Mouse (Mus musculus): ENCODE results near the gene Ppp1r1a. TPM values are rescaled to one million over a fixed set of nuclear protein-coding genes. Genes with fewer than 3 reads are reported as not detected.

Ppp1r1a gene
- polyA plus RNA-seq, 1 experiment, result not detected

DNA sequence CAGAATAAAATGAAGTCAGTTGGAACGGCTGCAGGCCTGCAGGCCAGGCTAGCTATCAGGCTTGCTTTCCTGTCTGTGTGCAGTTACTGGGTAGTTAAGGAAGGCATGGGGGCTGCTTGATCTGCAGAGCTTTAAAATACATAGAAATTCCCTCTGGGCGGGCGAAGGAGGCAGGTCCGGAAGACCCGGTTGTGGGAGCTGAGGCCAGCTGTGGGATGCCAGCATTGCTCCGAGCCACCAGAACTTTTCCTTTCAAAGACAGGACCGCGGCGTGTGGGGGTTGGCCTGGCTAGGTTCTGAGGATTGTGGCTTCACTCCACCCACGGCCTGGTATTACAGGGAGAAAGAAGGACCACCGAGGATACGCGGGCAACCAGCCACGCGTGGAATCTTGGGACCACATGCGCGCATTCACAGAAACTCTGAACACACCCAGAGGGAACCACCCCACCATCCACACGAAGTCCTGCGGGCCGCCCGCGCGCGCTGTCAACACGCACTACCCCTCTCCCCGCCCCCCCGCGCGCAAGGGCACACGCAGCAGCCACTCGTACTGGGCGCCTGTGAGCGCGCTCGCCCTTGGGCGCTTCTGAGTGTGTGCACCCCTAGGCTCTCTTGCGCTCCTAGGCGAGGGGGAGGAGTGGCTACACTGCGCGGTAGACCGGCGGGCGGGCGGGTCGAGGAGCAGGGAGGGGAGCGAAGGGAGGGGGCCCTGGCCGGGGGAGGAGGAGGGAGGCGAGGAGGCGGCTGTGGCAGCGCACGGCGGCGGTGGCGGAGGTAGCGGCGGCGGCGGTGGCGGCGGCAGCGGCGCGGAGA, 35.2 kb downstream of the Ppp1r1a start, which contains the start of gene Pde1b:
Pde1b (plus strand) TSS at position 600 of the 816 bp plus-strand sequence.
- TF ChIP-seq POLR2A (IDR thresholded peaks at IDR 0.05; ENCODE audit: insufficient read depth, low read depth, low read length) (peak; percentile 57), CTCF (IDR thresholded peaks at IDR 0.05; ENCODE audit: insufficient read depth, low read depth, low read length) (no peak)
- Histone ChIP-seq H3K4me1 (ENCODE audit: control insufficient read depth, insufficient read depth, low read length) (peaks cover 9% of the 10 kb centered on the region), H3K27ac (ENCODE audit: insufficient read depth, low read depth, low read length) (peak within 1 kb of the TSS; percentile 94), H3K4me3 (ENCODE audit: insufficient read depth, low read depth, low read length) (peak within 1 kb of the TSS; percentile 93)
- WGBS, result 2% methylated on average over 59 of the region's 63 CpGs

DNA sequence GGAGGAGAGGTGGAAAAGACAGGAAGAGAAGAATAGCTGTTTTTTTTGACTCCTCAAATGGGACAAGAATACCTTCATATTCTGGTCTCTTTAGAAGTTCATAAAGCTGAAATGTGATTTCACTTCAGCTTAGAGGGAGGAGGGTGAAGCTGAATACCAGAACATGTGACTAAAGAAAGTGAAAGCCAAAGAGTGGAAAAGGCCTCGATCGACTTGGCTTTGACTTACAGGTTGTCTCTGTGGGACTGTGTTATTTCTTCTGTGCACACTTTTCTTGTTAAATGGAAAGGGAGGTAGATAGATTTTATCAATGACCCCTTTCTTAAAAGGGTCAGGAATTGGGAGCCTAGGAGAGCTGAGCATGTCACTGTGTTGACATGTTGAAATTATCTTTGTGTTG, 36.6 kb downstream of the Ppp1r1a start:
- no peak overlapping the region for H3K4me3 ChIP-seq (ENCODE audit: insufficient read depth, low read depth, low read length)
- TF ChIP-seq CTCF (IDR thresholded peaks at IDR 0.05; ENCODE audit: insufficient read depth, low read depth, low read length) (no peak), POLR2A (IDR thresholded peaks at IDR 0.05; ENCODE audit: insufficient read depth, low read depth, low read length) (no peak)
- WGBS, result 51% methylated on average over 2 of the region's 2 CpGs
- peaks cover 9% of the 10 kb centered on the region for H3K4me1 ChIP-seq (ENCODE audit: control insufficient read depth, insufficient read depth, low read length)
- H3K27ac ChIP-seq (ENCODE audit: insufficient read depth, low read depth, low read length), result no peak overlapping the region

DNA sequence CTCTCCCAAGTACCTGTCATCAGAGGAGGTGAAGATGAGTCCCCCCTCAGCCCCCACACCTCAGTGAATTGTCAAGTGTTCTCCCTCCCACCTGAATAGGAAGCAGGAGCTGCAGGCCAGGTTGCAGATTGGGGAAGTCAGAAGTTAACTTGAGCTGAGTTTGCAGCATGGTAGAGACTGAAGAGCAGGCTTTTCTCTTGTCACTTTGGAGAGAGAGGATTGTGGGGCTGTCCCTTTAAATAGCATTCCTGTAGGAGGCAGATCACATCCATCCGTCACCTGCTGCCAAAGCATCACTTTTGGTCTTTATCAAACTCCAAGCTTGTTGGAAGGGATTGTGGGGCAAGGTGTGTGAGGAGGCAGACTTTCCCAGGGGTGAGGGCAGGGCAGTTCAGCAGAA, 37.1 kb downstream of the Ppp1r1a start:
- no peak overlapping the region for H3K4me3 ChIP-seq (ENCODE audit: insufficient read depth, low read depth, low read length)
- TF ChIP-seq POLR2A (IDR thresholded peaks at IDR 0.05; ENCODE audit: insufficient read depth, low read depth, low read length) (no peak), CTCF (IDR thresholded peaks at IDR 0.05; ENCODE audit: insufficient read depth, low read depth, low read length) (no peak)
- 81% methylated on average over 1 of the region's 1 CpGs for WGBS
- H3K4me1 ChIP-seq (ENCODE audit: control insufficient read depth, insufficient read depth, low read length), result peaks cover 9% of the 10 kb centered on the region
- H3K27ac ChIP-seq (ENCODE audit: insufficient read depth, low read depth, low read length), result no peak overlapping the region

DNA sequence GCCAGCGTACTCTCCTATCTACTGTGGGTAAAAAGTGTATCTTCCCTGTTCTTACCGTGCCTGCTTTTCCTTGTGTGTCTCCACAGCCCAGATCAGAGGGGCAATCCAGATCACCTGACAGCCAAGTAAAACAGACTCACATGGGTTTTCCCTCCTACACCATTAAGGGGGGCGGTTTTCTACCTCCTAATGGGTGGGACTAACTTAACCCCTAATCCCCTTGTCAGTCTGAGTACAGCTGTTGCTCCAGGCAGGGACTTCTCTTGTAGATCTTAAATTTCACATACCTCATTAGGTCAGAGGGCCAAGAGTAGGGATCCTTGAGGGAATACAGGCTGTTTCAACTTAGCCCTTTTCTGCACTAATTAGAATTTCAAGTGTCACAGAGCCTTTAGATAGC, 39.6 kb downstream of the Ppp1r1a start:
- Histone ChIP-seq H3K4me3 (ENCODE audit: insufficient read depth, low read depth, low read length) (no peak overlapping the region), H3K27ac (ENCODE audit: insufficient read depth, low read depth, low read length) (no peak overlapping the region), H3K4me1 (ENCODE audit: control insufficient read depth, insufficient read depth, low read length) (peaks cover 6% of the 10 kb centered on the region)
- 59% methylated on average over 3 of the region's 3 CpGs for WGBS
- TF ChIP-seq CTCF (IDR thresholded peaks at IDR 0.05; ENCODE audit: insufficient read depth, low read depth, low read length), result no peak
- no peak for TF ChIP-seq POLR2A (IDR thresholded peaks at IDR 0.05; ENCODE audit: insufficient read depth, low read depth, low read length)

DNA sequence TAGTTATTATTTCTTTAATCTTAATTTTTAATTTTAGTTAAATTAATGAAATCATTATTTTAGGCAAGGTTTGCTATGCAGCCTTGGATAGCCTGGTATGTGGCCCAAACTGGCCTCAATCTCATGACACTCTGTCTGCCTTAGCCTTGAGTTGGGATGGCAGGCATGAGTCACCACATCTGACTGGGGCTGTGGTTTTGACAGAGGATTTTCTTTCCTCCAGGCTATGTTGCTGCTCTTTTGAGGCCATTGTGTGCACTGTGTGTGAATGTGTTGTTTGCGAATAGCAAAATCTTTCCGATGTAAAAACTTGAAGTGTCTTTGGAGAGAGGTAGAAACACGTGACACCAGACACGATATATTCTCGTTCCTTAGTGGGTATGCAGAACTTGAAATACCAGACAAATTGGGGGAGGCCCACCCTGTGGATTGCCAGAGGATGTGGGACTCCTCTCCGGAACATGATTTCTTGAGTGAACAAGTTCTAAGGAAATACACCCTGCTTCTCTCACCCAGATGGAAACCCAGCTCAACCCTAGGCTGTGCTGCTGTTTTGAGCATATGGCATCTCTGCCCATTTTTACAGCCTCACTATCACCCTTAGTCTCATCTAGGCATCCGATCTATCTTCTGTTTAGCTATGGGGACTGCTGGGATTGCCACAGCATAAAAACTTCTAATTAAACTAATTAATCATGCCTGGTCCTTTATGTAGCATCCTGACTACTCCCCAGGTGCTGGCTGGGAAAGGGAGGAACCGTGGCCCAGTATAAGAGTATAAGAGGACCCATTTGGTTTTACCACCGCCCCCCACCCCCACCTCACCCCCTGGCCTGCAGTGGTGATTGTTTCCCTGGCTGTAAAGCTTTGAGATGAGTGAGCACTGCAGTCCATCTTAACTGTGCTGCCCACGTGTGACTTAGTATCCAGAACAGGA, 41.3 kb downstream of the Ppp1r1a start:
- H3K4me3 ChIP-seq (ENCODE audit: insufficient read depth, low read depth, low read length), result no peak overlapping the region
- no peak overlapping the region for H3K27ac ChIP-seq (ENCODE audit: insufficient read depth, low read depth, low read length)
- TF ChIP-seq POLR2A (IDR thresholded peaks at IDR 0.05; ENCODE audit: insufficient read depth, low read depth, low read length) (no peak), CTCF (IDR thresholded peaks at IDR 0.05; ENCODE audit: insufficient read depth, low read depth, low read length) (no peak)
- H3K4me1 ChIP-seq (ENCODE audit: control insufficient read depth, insufficient read depth, low read length), result no peaks in the 10 kb centered on the region
- 77% methylated on average over 10 of the region's 10 CpGs for WGBS

DNA sequence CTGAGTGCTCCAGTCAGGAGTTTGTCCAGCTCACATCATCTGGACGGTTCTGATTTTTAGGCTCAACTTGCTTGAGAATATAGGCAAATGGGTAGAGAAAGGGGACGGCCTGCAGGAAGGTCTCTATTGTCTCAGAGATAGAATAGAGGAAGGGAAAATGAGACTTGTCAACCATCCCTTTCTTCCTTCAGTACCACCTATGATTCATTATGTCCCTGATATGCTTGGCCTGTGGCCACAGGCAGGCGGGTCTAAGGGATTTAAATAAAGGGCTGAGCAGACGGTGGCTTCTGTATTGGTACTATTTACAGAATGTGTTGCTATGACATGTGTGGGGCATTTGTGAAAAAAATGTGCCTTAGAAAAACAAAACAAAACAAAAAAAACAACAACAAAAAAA, 49.5 kb downstream of the Ppp1r1a start:
- no peak for TF ChIP-seq CTCF (IDR thresholded peaks at IDR 0.05; ENCODE audit: insufficient read depth, low read depth, low read length)
- no peak for TF ChIP-seq POLR2A (IDR thresholded peaks at IDR 0.05; ENCODE audit: insufficient read depth, low read depth, low read length)
- WGBS, result 66% methylated on average over 4 of the region's 4 CpGs
- no peak overlapping the region for H3K27ac ChIP-seq (ENCODE audit: insufficient read depth, low read depth, low read length)
- no peak overlapping the region for H3K4me3 ChIP-seq (ENCODE audit: insufficient read depth, low read depth, low read length)
- peaks cover 4% of the 10 kb centered on the region; the same call in 1 of the 2 replicates for H3K4me1 ChIP-seq (ENCODE audit: control insufficient read depth, insufficient read depth, low read length)

DNA sequence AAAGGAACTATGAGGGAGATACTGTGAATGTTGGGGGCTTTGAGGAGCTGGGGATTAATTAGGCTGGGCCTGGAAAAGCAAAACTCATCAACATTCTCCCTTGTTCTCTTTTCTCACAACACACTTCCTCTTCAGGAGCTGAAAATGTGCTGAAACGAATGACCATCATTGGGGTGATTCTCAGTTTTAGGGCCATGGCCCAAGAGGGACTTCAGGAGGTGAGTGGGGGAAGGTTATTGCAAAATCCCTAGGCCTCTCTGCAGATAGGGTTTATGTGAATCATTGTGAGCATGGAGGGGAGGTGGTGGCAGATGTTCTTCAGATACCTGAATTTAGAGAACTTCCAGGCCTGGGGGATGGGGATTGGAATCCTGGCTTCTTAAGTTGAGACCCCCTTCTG, 51.1 kb downstream of the Ppp1r1a start:
- TF ChIP-seq CTCF (IDR thresholded peaks at IDR 0.05; ENCODE audit: insufficient read depth, low read depth, low read length) (no peak), POLR2A (IDR thresholded peaks at IDR 0.05; ENCODE audit: insufficient read depth, low read depth, low read length) (no peak)
- Histone ChIP-seq H3K4me3 (ENCODE audit: insufficient read depth, low read depth, low read length) (no peak overlapping the region), H3K4me1 (ENCODE audit: control insufficient read depth, insufficient read depth, low read length) (peaks cover 5% of the 10 kb centered on the region; the same call in 1 of the 2 replicates), H3K27ac (ENCODE audit: insufficient read depth, low read depth, low read length) (no peak overlapping the region)
- 67% methylated on average over 1 of the region's 1 CpGs for WGBS

DNA sequence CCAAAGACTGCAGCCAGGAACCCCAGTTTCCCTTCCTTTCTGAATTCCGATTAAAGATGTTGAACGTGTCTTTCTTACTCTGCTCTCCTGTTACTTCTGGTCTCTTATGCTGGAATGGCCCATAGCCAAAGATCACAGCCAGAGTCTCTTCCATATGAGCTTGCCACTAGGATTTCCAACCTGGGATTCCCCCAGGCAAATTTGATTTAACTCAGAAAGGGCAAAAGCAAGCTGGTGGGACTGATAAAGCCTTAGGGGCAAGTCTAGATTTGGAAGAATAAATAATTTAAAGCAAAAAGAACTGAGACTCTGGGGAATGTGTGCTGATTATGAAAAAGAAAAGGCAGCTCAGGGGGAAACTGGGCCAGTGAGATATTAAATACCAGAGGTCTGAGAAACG, 52.7 kb downstream of the Ppp1r1a start:
- 45% methylated on average over 3 of the region's 3 CpGs for WGBS
- no peak overlapping the region for H3K27ac ChIP-seq (ENCODE audit: insufficient read depth, low read depth, low read length)
- peaks cover 5% of the 10 kb centered on the region; the same call in 1 of the 2 replicates for H3K4me1 ChIP-seq (ENCODE audit: control insufficient read depth, insufficient read depth, low read length)
- H3K4me3 ChIP-seq (ENCODE audit: insufficient read depth, low read depth, low read length), result no peak overlapping the region
- TF ChIP-seq POLR2A (IDR thresholded peaks at IDR 0.05; ENCODE audit: insufficient read depth, low read depth, low read length), result no peak
- TF ChIP-seq CTCF (IDR thresholded peaks at IDR 0.05; ENCODE audit: insufficient read depth, low read depth, low read length), result no peak

All from olfactory bulb, adult 2 months (tissue).